Mouse (Mus musculus) bone marrow, adult 2 months (tissue): ENCODE results near the gene Ryr1.

Experiments used
- CTCF ChIP-seq: fragments of 200-500 bp; IDR thresholded peaks from 2 replicates; pipeline ENCODE4 v1.5.1; 2011; ENCODE audit warnings: low read length, control low read depth; ENCODE audit not compliant: control insufficient read depth, insufficient read depth
- POLR2A ChIP-seq: fragments of 200-500 bp; IDR thresholded peaks from 2 replicates; pipeline ENCODE4 v1.6.1; 2011; ENCODE audit warnings: low read depth, mild to moderate bottlenecking, control low read depth, low read length, borderline replicate concordance; ENCODE audit not compliant: control insufficient read depth

DNA sequence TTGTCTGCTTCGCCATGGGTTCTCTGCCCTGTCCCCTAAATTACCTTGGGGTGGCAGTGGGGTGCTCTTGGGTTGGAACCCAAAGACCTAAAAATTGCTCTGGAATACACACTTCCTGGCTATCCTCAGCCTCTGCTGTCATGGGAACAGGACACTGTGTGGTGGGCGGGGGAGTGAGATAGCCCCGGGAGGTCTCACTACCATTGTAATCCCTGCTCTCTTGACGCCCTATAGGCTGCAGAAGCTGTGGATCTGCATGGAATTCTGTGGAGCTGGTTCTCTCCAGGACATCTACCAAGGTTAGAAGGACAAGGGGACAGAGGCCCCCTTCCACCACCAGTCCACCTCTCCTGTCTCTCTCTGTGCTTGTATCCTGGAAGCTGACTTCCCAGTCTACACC, 141.1 kb downstream of the Ryr1 start:
- TF ChIP-seq CTCF (no peak), POLR2A (no peak)
